Mouse (Mus musculus) cerebellum, adult 18-20 months (tissue): Measurements from ENCODE around the gene Sobp.

ENCODE experiments used
- DNase-seq, 2 experiments: peaks; one replicate each; pipeline ENCODE4 v3.0.0; 2021

Gene Sobp

DNA sequence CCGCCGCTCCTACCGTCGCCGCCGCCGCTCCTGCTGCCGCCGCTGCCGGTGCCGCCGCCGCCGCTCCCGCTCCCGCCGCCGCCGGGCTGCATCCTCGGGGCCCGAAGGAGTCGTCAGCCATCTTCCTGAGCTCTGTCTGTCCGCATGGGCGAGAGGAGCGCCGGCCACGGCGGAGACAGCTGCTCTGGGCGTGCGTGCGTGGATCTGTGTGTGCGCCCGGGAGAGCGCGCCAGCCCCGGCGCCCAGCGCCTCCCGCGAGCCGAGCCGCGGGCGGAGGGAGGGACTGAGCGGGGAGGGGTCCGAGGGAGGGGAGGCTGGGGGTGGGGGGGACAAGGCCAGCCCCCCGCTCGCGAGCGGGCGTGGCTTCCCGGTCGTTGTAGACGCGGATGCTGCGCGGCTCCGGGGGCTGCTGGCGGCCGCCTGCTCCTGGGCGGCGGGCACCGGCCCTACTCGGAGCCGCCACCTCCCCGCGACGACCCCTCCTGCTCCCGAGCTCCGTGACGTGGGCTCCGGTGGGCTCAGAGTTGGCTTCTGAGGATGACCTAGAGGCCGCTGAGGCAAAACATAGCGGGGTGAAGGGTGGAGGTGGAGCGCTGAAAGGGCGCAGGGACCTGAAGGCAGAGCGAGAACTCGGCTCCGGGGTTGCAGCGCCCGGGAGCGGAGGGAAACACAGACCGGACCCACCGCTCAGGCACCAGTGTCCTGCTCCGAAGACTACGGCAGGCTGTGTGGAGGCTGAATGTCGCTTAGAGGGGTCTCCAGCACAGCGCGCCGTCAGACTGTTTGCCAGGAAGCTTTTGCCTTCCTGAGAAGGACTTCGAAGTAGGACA is at the start of gene Sobp, which contains the start of gene 9030612E09Rik:
Gene Sobp, minus strand, starts transcription at position 205 of the 830 bp plus-strand sequence.
Gene 9030612E09Rik, plus strand, starts transcription at position 379 of the 830 bp plus-strand sequence.
- DNase-seq = peak; percentile 75 to 85

DNA sequence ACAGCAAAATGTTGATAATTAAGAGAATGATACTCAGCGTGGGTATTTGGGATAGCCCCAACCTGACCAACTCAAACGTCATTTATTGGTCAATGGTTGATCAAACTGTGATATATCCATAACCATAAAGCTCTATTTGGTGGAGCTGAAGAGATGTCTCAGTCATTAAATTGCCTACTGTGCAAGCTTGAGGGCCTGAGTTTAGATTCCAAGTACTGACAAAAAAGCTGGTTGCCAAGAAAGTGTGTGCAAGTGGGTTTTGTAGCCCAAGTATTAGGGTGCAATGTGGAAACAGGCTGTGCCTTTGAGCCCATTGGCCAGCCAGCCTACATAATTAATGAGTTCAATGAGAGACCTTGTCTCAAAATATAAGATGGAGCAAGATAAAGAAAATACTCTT is 49.1 kb upstream of the Sobp start:
- no peak for DNase-seq

DNA sequence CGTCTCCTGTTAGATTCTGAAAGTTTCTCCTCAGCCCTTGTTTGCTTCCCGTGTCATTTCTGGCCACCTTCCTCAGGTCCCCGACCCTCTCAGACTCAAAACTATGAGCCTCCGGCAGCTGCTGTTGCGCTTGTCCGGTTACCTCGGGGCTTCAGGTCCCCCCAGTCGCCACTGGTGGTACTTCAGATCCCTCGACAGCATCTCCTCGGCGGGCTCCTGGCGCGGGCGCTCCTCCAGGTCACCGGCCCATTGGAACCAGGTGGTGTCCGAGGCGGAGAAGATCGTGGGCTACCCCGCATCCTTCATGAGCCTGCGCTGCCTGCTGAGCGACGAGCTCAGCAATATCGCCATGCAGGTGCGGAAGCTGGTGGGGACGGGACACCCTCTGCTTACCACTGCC is 47.3 kb upstream of the Sobp start:
- peak in 1 of 2 experiments; percentile 51 for DNase-seq

DNA sequence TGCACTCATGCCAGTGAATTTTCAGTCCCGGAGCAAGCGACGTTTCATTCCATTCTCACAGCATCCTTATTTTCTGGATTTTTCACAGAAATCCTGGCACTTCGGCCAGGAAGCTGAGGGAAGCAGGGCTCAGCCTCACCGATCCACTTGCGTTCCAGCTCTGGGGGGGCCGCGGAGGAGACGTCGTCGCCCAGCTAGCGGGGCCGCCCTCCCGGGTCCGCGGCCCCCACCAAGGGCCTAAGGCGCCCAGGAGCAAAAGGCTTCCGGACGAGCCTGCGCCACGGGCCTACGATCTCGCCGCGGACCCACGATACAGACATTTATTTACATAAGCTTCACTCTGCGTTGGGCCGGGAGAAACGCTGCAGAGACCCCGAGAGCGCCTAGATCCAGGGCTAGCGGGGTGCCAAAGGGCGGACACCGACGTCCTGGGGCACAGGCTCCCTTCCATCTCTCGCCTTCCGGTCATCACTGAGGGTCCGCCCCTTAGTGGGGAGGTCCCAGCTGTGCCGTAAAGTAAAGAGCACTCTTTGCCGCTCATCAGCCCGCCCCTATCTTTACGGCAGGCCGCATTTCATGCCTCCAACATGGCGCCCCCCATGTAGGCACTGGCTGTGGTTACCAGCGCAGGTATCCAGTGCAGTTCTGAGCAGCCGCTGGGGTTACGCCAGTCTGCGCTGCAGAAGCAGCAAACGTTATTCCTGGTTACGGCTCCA is 46.7 kb upstream of the Sobp start, which contains the start of gene Pdss2:
Gene Pdss2, plus strand, starts transcription at position 577 of the 716 bp plus-strand sequence.
- peak; percentile 92 to 98 for DNase-seq

DNA sequence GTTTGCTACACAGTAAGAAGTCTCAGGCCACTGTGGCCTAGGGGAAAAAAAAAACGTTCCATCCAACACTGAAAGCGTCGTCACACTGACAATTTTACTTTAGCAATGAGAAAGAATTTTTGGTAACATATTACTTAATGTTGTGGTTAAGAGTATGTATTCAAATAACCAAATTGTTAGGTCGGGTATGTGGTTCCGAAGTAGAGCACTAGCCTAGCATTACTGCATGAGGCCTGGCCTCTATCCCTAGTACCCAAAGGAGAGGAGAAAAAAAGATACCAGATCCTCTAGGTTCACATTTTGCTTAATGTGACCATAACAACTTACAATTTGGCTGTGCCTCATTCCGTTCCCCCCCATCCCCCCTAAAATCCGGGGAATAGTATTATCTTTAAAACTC is 46.1 kb upstream of the Sobp start:
- peak in 1 of 2 experiments; percentile 5 for DNase-seq

DNA sequence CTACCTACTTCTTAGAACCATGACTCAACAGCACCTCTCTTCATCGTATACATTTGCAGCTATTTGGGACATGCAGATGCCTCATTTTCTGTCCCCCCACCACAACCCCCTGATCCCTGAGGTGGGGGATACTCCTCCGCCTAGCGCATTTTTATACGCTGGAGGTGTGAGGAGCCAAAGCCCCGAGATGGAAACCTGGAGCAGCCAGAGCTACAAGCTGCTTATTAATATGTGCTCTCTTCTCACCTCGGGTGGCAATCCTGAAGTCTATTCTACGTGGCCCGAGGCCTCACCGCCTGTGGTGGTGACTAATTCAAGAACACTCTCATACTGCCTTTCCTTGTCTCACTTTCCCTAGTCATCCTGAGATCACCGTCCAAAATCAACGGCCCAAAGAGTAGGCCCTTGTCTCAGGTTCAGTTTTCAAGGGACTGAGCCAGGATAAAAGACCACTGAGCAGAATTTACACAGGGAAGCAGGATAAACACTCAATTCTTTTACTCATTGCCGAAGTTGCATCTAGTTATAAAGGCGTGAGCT is 43.1 kb upstream of the Sobp start:
- DNase-seq = no peak

DNA sequence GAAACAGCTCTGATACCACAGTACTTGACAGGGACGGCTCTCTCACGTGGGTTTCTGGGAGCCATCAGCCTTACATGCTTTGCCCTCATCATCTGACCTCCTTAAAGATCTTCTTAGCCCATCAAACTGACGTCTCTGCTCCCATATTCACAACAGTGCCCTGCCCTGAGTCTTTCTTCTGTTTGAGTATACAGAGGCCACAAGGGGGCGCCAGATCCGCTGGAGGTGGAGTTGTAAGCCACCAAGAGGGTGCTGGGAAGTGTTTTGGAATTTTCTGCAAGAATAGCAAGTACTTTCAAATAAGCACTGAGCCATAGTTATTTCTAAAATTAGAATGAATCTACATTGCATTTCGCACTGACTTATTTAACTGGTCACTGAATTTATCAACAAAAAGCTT is 37.5 kb upstream of the Sobp start:
- DNase-seq = peak; percentile 26 to 45

DNA sequence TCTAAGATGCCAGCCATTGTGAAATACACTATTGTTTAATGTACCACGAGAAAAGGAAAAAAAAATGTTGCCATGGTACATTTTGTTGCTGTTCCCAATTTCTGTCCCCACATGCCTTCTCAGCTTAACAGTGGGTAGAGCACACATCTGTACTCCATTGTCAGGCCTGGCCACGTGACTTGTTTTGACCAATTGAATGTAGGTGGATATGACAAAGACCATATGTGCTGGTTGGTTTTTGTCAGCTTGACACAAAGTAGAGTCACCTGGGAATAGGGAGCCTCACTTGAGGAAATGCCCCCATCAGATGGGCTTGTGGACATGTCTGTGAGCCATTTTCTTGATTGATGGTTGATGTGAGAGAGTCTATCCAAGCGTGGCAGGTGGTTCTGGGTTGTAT is 29.5 kb upstream of the Sobp start:
- DNase-seq = no peak

DNA sequence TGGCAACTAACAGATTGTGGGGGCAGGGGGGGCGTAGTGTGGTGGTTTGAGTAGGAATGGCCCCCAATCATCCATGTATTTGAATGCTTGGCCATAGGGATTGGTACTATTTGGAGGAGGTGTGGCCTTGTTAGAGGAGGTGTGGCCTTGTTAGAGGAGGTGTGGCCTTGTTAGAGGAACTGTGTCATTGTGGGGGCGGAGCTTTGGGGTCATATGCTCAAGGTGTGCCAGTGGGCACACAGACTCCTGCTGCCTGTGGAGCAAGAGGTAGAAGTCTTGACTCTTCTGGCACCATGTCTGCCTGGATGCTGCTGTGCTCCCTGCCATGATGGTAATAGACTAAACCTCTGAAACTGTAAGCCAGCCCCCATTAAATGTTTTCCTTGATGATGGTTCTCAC is 25.9 kb upstream of the Sobp start:
- DNase-seq = no peak

DNA sequence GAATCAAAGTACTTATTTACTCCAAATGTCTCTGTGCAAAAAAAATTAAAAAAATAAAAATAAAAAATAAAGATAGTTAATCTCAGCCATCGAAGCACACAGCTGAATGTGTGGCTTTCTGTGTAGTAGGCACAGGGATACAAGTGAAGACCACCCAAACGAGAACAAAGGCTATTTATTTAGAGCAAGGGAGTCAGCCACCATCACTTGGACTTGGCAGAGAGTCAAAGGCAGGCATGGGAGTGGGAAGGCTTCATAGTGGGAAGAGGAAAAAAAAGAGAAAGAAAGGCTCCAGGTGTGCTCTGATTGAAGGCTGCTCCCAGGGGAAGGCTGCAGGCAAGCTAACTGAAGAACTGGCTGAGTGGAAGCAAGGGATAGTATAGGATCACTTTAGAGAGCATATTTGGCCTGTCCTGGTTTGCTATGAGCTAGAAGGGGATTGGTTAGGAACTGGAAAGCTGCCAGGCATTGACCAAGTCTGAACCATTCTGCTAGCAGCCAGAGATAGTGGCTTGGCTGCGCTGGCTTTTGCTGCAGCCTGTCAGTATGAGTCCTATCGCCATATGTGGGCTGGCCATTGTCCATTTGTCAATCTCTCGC is 6.1 kb upstream of the Sobp start:
- peak; percentile 48 to 58 for DNase-seq

DNA sequence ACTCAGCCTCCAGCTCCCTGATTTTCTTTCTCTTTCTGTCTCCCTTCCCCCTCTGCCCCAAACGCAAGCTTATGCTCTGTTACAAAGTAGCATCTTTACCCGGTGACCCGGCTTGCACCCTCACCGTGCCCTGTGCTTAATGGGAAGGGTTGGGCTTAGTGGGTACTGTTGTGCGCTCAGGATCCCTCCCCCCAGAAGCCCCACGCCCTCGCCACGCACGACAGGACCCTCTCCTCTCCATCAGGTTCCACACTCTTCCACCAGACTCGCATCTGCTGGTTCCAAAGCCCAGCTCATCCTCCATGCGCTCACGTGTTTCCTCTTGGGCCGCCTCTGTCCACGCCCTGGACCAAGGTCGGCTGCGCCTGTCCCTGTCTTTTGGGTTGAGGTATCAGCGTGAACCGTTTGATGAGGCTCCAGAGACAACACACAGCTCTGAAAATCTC is 849 bp upstream of the Sobp start:
- peak; percentile 68 for DNase-seq

DNA sequence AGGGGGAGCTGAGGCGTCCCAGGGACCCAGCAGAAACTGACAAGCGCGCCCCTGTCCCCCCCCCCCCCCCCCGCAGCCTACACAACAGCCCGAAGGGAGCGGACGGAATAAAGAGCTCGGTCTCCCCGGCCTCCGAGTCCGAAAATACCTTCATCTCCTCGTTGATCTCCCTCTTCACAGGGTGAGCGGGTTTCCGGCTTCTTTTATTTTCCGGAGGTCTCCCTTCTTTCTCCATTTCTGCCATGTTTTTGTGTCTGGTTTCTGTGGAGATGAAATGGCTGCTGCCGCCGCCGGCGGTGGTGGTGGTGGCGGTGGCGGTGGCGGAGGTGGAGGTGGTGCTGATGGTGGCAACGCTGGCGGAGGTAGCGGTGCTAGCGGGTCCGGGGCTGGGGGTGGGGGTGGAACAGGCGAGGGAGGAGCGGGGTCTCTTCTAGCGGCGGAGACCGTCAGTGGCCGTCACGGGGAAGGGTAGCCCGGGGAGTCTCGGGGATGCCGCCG is 453 bp downstream of the Sobp start:
- DNase-seq = peak in 1 of 2 experiments; percentile 45

DNA sequence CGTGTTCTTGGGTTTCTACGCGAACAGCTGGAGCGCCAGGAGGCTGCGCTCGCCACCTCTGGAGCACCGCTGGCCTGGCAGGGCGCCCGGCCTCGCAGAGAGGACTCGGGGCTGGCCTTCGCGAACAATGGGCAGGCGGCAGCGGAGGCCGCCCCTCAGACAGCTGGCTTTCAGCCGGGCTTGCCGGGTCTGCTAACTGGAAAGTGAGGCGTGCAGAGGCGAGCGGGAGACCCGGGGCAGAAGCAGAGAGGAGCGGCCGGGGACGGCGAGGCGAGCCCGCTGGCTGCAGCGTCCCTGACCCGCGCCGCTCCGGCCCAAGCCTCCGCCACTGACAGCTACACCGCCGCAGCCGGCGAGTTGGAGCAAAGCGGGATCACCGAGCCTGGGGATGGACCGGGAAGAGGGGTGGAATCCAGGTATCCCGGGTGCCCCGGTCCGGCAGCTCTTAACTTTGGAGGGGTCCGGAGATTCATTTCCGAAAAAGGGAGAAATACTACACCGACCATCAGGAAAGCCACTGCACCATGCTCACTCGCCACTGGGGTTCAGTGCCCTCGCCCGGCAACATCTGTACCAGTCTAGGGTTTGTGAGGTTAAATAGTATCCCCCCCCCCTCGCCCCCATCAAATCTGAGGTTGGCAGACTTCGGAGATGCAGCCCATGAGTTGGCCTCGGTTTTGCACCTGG is 1.0 kb downstream of the Sobp start:
- DNase-seq = peak; percentile 43 to 67

DNA sequence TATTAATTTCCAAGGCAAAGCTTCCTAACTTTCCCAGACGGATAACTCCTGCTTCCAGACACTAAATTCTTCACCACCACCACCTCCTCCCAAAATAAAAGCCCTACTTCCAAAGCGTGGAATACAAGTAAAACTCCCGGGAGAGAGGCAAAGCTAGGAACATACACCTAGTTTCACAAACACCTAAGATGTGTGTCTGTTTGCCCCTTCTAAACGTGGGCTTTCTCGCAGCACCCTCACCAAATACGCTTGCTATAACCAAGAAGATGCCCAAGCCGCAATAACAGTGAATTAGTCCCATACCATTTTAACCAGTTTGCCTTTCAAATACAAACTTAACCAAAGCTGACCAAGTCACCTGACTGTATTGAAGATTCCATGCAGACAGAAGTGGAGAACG is 1.8 kb downstream of the Sobp start:
- DNase-seq = no peak

DNA sequence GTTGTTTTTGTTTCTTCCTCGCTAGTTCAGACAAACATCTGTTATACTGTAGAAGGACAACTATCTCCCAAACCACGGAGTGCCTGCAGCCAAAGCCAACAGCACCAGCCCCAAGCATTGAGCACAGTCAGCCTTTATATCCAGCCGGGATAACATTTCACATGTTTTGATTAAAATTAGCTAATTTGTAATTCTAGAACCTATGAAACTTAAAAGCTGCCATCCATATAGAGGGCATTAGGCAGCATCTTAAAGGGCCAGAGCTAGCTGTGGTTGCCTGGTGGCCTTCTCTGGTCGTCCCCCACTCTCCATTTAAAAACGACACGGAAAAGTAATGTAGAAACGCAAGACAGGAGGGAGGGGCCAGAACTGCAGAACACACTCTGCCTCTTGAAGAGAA is 2.3 kb downstream of the Sobp start:
- DNase-seq = no peak

DNA sequence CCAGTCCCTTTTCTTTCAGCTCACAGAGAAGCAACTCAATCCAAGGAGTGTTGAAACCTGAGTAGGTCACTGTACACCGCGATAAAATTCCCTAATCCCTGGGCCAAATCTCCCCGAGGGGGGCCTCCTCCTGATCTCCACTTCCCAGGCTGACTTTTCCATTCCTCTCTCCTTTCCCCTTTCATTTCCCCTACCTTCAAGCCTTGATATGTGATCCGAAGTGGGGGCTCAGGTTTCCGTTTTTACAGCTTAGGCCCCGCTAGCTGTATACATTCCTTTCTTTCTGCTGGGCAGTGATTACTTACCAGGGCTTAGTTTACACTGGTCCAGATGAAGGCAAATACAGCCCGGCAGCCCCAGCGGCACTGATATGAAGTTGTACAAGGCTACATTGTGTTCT is 3.2 kb downstream of the Sobp start:
- peak; percentile 24 to 30 for DNase-seq

DNA sequence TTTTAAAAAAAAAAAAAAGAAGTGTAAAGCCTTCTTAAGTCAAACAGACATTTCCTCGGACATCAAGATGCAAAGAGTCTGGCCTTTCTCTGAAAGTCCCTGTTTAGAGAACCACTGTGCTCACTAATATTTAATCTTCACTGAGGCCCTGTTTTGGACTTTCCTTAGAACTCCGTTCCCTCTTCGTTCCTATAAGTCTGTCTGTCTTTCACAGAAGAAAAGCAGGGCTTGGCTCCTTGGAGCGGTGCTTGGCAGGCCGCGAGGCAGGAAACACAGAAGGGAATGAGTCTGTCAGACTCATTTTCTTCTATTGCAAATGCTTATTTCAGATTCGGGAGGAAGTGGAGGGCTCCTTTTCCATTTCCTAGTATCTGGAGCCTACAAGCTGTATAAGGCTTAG is 5.5 kb downstream of the Sobp start:
- no peak for DNase-seq

DNA sequence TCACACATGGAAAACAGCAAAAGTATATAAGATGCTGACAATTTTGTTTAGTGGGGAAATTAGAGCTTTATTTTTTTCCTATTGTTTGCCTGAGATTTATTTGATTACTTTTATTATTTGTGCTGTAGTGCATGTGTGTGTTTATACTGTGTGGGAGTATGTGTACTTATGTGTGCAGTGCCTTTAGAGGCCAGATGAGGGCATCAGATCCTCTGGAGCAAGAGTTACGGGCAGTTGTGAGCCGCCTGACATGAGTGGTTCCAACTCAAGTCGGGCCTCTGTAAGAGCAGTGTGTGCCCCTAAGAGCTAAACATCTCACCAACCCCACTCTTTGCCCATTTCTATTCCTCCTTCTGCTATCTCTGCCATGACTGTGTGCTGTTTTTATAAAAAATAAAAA is 7.5 kb downstream of the Sobp start:
- no peak for DNase-seq

DNA sequence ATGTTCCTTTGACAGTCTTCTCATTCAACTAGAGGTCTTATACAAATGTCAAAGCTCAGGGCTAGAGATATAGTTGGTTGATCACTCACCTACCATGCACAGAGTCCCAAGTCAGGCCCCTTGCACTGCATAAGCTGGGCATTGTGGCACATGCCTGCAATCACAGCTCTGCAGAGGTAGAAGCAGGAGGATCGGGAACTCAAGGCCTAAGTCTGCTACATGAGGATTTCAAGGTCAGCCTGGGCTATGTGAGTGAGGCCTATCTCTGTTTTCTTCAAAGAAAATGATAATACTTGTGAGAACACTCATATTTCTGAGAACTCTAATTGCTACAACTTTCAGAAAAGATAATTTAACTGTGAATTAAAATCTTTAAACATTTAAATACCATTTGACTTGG is 8.2 kb downstream of the Sobp start:
- DNase-seq = no peak

DNA sequence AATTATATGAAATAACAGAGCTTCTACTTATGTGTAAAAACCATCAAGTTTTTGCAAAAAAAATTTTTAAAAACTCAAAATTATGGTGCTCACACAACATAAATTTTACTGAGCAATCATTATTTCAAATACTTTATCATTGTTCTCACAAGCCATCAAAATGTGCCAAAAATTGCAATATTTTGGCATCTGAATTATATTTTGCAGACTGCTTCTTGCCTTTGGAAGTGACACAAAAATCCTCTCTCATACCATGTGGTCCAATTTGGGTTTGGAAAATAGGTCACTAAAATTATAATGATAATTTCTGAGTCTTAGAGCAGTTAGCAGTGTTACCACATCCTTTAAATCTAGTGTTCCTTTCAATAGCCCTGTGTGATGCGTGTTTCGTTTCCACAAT is 9.9 kb downstream of the Sobp start:
- no peak for DNase-seq

DNA sequence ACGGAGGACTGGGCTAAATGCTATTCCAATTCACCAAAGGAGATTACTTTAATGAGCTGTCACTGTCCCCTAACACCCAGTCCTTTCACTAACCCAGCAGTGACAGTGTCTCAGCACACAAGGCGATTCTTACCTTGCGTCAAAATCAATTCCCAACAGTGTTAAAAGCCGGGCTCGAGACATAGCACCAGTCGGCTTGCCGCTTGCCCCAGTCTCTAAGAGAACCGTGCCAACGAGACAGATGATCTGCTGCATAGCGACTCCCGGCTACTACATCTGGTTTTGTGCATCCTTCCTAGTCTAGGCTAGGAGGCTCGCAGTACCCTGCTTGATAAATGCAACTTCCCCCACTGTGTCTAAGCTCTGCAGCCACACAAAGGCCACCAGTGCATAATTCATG is 12.0 kb downstream of the Sobp start:
- no peak for DNase-seq

DNA sequence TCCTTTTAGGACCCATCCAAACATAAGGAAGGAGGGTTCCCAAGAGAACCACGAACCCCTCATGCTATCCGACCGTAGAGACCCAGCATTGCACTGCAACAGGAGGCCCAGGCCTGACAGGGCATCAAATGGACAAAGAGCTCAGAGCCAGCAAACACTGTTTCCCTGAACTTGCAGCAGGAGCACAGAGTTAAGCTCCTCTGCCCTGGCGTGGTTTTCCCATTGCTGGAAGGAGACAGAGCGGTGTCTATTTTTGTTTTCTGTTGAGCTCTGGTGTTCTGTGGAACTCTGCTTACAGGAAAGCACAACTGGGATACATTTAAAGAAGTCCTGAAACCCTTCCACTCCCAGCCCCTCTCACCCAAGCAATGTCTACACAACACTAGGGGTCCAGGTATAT is 15.0 kb downstream of the Sobp start:
- no peak for DNase-seq

DNA sequence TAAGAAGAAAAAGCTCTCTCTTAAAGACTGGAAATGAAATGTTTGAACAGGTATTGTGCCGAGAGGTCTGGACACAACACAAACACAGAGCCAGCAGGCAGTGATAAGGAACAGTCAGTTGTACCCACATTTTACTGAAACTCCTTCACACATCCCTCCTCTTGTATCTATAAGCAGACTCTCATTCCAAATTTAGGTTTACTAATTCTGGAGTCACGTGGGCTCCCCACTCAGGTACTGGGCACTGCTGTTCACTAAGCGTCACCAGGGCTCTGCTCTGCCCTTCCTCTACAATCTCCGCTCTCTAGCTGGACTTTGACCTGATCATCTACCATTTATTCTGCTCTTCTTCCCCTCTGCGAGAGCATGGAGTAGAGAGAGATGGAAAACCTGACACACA is 15.4 kb downstream of the Sobp start:
- no peak for DNase-seq
